Mouse (Mus musculus) hindbrain, embryonic 10.5 days (tissue): ENCODE data around the gene Msmb. TPM values are rescaled to one million over a fixed set of nuclear protein-coding genes. Genes with fewer than 3 reads are reported as not detected.

Experiments used
- DNase-seq: peaks from one replicate; pipeline ENCODE4 v3.0.0-alpha.2; 2017; ENCODE audit warnings: low spot score
- H3K27ac ChIP-seq: fragments of 300-500 bp; sonication (generic); 2 replicates; pipeline ENCODE4 v1.5.1; 2016; ENCODE audit warnings: mild to moderate bottlenecking, moderate library complexity
- H3K27me3 ChIP-seq: fragments of 300-500 bp; sonication (generic); 2 replicates; pipeline ENCODE4 v1.6.1; 2016; ENCODE audit warnings: mild to moderate bottlenecking; ENCODE audit not compliant: poor library complexity, insufficient read depth, severe bottlenecking
- H3K36me3 ChIP-seq: fragments of 300-500 bp; sonication (generic); 2 replicates; pipeline ENCODE4 v1.6.1; 2016; ENCODE audit warnings: mild to moderate bottlenecking, moderate library complexity
- H3K4me1 ChIP-seq: fragments of 300-500 bp; sonication (generic); replicated peaks from 2 replicates; pipeline ENCODE4 v1.6.1; 2016; ENCODE audit warnings: mild to moderate bottlenecking
- H3K4me3 ChIP-seq: fragments of 300-500 bp; sonication (generic); 2 replicates; pipeline ENCODE4 v1.5.1; 2016; ENCODE audit warnings: mild to moderate bottlenecking, moderate library complexity
- H3K9me3 ChIP-seq: fragments of 300-500 bp; sonication (generic); 2 replicates; pipeline ENCODE4 v1.6.1; 2016; ENCODE audit warnings: mild to moderate bottlenecking, moderate library complexity
- WGBS: fragments of 180-500 bp; shearing (Covaris S2); methylation state at CpG from one replicate; pipeline ENCODE4 v1.1.7; 2016; 5-methylcytosine and 5-hydroxymethylcytosine counted together
- polyA plus RNA-seq: library from polyadenylated mRNA; unstranded; fragments of >200 nt; fragmentation: Nextera tagmentation; extraction: Ambion mirVana; gene quantifications from 2 replicates; pipeline ENCODE4 v1.2.1, GENCODE M21; 2016

Gene Msmb
- polyA plus RNA-seq, 1 experiment from 2014 or later = not detected

GRCm38 (mm10) chr14:32153156-32153555, 11.3 kb downstream of the Msmb start:
- H3K27ac ChIP-seq = no peak overlapping the region
- no peaks in the 10 kb centered on the region for H3K36me3 ChIP-seq
- no peak overlapping the region for H3K4me3 ChIP-seq
- peaks cover 3% of the 10 kb centered on the region; the same call in 1 of the 2 replicates for H3K9me3 ChIP-seq
- DNase-seq = no peak
- 96% methylated on average over 2 of the region's 2 CpGs for WGBS
- no peaks in the 10 kb centered on the region for H3K27me3 ChIP-seq
- no peaks in the 10 kb centered on the region for H3K4me1 ChIP-seq

- Histone ChIP-seq H3K36me3 (no peaks in the 10 kb centered on the region), H3K4me1 (peaks cover 6% of the 10 kb centered on the region), H3K27me3 (no peaks in the 10 kb centered on the region), H3K4me3 (no peak overlapping the region), H3K9me3 (no peaks in the 10 kb centered on the region), H3K27ac (no peak overlapping the region)
- no peak for DNase-seq
- WGBS = 92% methylated on average over 6 of the region's 6 CpGs
Measured at GRCm38 (mm10) chr14:32154758-32155157, 12.9 kb downstream of the Msmb start.

GRCm38 (mm10) chr14:32159150-32159670, 17.4 kb downstream of the Msmb start:
- Histone ChIP-seq H3K4me3 (peak overlapping the region; percentile 92), H3K4me1 (peaks cover 20% of the 10 kb centered on the region), H3K9me3 (no peaks in the 10 kb centered on the region), H3K36me3 (no peaks in the 10 kb centered on the region), H3K27me3 (no peaks in the 10 kb centered on the region), H3K27ac (peak overlapping the region; percentile 95)
- 34% methylated on average over 4 of the region's 4 CpGs for WGBS
- no peak for DNase-seq

GRCm38 (mm10) chr14:32159690-32160246, 17.9 kb downstream of the Msmb start, which contains the start of gene Ncoa4:
Ncoa4 (plus strand) TSS chr14:32159865.
- under 1% methylated on average over 40 of the region's 40 CpGs for WGBS
- H3K4me1 ChIP-seq = peaks cover 20% of the 10 kb centered on the region
- peak within 1 kb of the TSS; percentile 95 for H3K27ac ChIP-seq
- H3K27me3 ChIP-seq = no peaks in the 10 kb centered on the region
- H3K4me3 ChIP-seq = peak within 1 kb of the TSS; percentile 92
- H3K9me3 ChIP-seq = no peaks in the 10 kb centered on the region
- peak; percentile 98 for DNase-seq
- H3K36me3 ChIP-seq = no peaks in the 10 kb centered on the region

GRCm38 (mm10) chr14:32160563-32160962, 18.7 kb downstream of the Msmb start:
- H3K27ac ChIP-seq = peak overlapping the region; percentile 95

GRCm38 (mm10) chr14:32161090-32161885, 19.5 kb downstream of the Msmb start:
- no peak for DNase-seq

More at GRCm38 (mm10) chr14:32160563-32160962, 18.7 kb downstream of the Msmb start:
- 47% methylated on average over 7 of the region's 7 CpGs for WGBS
- Histone ChIP-seq H3K36me3 (no peaks in the 10 kb centered on the region), H3K27me3 (no peaks in the 10 kb centered on the region), H3K4me3 (peak overlapping the region; percentile 92), H3K4me1 (peaks cover 28% of the 10 kb centered on the region), H3K9me3 (no peaks in the 10 kb centered on the region)
- no peak for DNase-seq

GRCm38 (mm10) chr14:32162231-32162630, 20.4 kb downstream of the Msmb start:
- WGBS = 94% methylated on average over 5 of the region's 5 CpGs
- H3K36me3 ChIP-seq = no peaks in the 10 kb centered on the region
- H3K9me3 ChIP-seq = no peaks in the 10 kb centered on the region
- peaks cover 33% of the 10 kb centered on the region for H3K4me1 ChIP-seq
- no peaks in the 10 kb centered on the region for H3K27me3 ChIP-seq
- H3K27ac ChIP-seq = no peak overlapping the region
- H3K4me3 ChIP-seq = no peak overlapping the region
- no peak for DNase-seq

More at GRCm38 (mm10) chr14:32161090-32161885, 19.5 kb downstream of the Msmb start:
- Histone ChIP-seq H3K9me3 (no peaks in the 10 kb centered on the region), H3K4me3 (peak overlapping the region; percentile 92), H3K27ac (0 out of 2 replicates have a peak overlapping the region, but pooled peaks have one; percentile 95), H3K27me3 (no peaks in the 10 kb centered on the region), H3K4me1 (peaks cover 33% of the 10 kb centered on the region), H3K36me3 (no peaks in the 10 kb centered on the region)
- 93% methylated on average over 12 of the region's 12 CpGs for WGBS

GRCm38 (mm10) chr14:32163203-32163888, 21.5 kb downstream of the Msmb start:
- no peak overlapping the region for H3K4me3 ChIP-seq
- H3K4me1 ChIP-seq = peaks cover 33% of the 10 kb centered on the region
- H3K27ac ChIP-seq = no peak overlapping the region
- H3K36me3 ChIP-seq = no peaks in the 10 kb centered on the region
- DNase-seq = no peak
- no peaks in the 10 kb centered on the region for H3K9me3 ChIP-seq
- 92% methylated on average over 11 of the region's 11 CpGs for WGBS
- no peaks in the 10 kb centered on the region for H3K27me3 ChIP-seq

- H3K9me3 ChIP-seq = no peaks in the 10 kb centered on the region
- peaks cover 29% of the 10 kb centered on the region for H3K4me1 ChIP-seq
- no peaks in the 10 kb centered on the region for H3K36me3 ChIP-seq
- no peak overlapping the region for H3K4me3 ChIP-seq
- no peaks in the 10 kb centered on the region for H3K27me3 ChIP-seq
- WGBS = 82% methylated on average over 8 of the region's 8 CpGs
- no peak for DNase-seq
- H3K27ac ChIP-seq = no peak overlapping the region
Measured at GRCm38 (mm10) chr14:32164173-32165051, 22.6 kb downstream of the Msmb start.

GRCm38 (mm10) chr14:32165278-32166061, 23.6 kb downstream of the Msmb start:
- Histone ChIP-seq H3K4me1 (peaks cover 23% of the 10 kb centered on the region), H3K9me3 (no peaks in the 10 kb centered on the region), H3K36me3 (no peaks in the 10 kb centered on the region), H3K27me3 (no peaks in the 10 kb centered on the region), H3K27ac (peak overlapping the region; percentile 75), H3K4me3 (peak overlapping the region; percentile 65)
- WGBS = 1% methylated on average over 42 of the region's 42 CpGs
- peak; percentile 74 for DNase-seq

GRCm38 (mm10) chr14:32166062-32166441, 24.2 kb downstream of the Msmb start:
- no peak for DNase-seq
- Histone ChIP-seq H3K27ac (no peak overlapping the region), H3K4me3 (peak overlapping the region; percentile 65; the same call in 1 of the 2 replicates), H3K9me3 (no peaks in the 10 kb centered on the region), H3K4me1 (peaks cover 17% of the 10 kb centered on the region), H3K36me3 (0 out of 2 replicates have a peak, but pooled peaks cover 3% of the 10 kb centered on the region), H3K27me3 (no peaks in the 10 kb centered on the region)
- WGBS = 85% methylated on average over 2 of the region's 2 CpGs
